Mouse (Mus musculus) ovary, postnatal 36 days (tissue): ENCODE measurements around the gene Faf1.
A peak's percentile ranks its signal among the peaks of the same experiment; 100 is the strongest.

Experiments used
- DNase-seq: peaks from one replicate; pipeline ENCODE4 v3.0.0; 2022; ENCODE audit warnings: low spot score, mixed read lengths

The Faf1 gene

GRCm38 (mm10) chr4:109676218-109677215 lies at the start of gene Faf1:
Gene Faf1, plus strand, starts transcription at chr4:109676588.
- DNase-seq = peak; percentile 98

- no peak for DNase-seq
Observed at GRCm38 (mm10) chr4:109630215-109630614, 46.2 kb upstream of the Faf1 start.

- no peak for DNase-seq
Observed at GRCm38 (mm10) chr4:109631029-109631428, 45.4 kb upstream of the Faf1 start.

- DNase-seq = no peak
Observed at GRCm38 (mm10) chr4:109634971-109635370, 41.4 kb upstream of the Faf1 start.

GRCm38 (mm10) chr4:109639356-109639755 lies 37.0 kb upstream of the Faf1 start:
- DNase-seq = no peak

- no peak for DNase-seq
Observed at GRCm38 (mm10) chr4:109640141-109640540, 36.2 kb upstream of the Faf1 start.

GRCm38 (mm10) chr4:109641451-109641850 lies 34.9 kb upstream of the Faf1 start:
- DNase-seq = no peak

- DNase-seq = no peak
Observed at GRCm38 (mm10) chr4:109647281-109647680, 29.1 kb upstream of the Faf1 start.

- DNase-seq = no peak
Observed at GRCm38 (mm10) chr4:109649331-109649730, 27.1 kb upstream of the Faf1 start.

GRCm38 (mm10) chr4:109653251-109653650 lies 23.1 kb upstream of the Faf1 start:
- DNase-seq = no peak

- DNase-seq = no peak
Observed at GRCm38 (mm10) chr4:109654701-109655100, 21.7 kb upstream of the Faf1 start.

- no peak for DNase-seq
Observed at GRCm38 (mm10) chr4:109655738-109656137, 20.6 kb upstream of the Faf1 start.

GRCm38 (mm10) chr4:109656301-109656700 lies 20.1 kb upstream of the Faf1 start:
- no peak for DNase-seq

- peak; percentile 63 for DNase-seq
Observed at GRCm38 (mm10) chr4:109657021-109657850, 19.2 kb upstream of the Faf1 start.

GRCm38 (mm10) chr4:109657851-109658500 lies 18.4 kb upstream of the Faf1 start:
- no peak for DNase-seq

- no peak for DNase-seq
Observed at GRCm38 (mm10) chr4:109658826-109659225, 17.6 kb upstream of the Faf1 start.

- DNase-seq = no peak
Observed at GRCm38 (mm10) chr4:109659571-109659970, 16.8 kb upstream of the Faf1 start.

- DNase-seq = no peak
Observed at GRCm38 (mm10) chr4:109660568-109660967, 15.8 kb upstream of the Faf1 start.

- DNase-seq = peak; percentile 10
Observed at GRCm38 (mm10) chr4:109661183-109661582, 15.2 kb upstream of the Faf1 start.

GRCm38 (mm10) chr4:109662271-109662670 lies 14.1 kb upstream of the Faf1 start:
- no peak for DNase-seq

- DNase-seq = no peak
Observed at GRCm38 (mm10) chr4:109664091-109664490, 12.3 kb upstream of the Faf1 start.
